Mouse (Mus musculus): ENCODE measurements around the gene Bmp7. TPM values are rescaled to one million over a fixed set of nuclear protein-coding genes. Genes with fewer than 3 reads are reported as not detected.

Bmp7 gene
- polyA plus RNA-seq, 1 experiment = 25.3 TPM

DNA sequence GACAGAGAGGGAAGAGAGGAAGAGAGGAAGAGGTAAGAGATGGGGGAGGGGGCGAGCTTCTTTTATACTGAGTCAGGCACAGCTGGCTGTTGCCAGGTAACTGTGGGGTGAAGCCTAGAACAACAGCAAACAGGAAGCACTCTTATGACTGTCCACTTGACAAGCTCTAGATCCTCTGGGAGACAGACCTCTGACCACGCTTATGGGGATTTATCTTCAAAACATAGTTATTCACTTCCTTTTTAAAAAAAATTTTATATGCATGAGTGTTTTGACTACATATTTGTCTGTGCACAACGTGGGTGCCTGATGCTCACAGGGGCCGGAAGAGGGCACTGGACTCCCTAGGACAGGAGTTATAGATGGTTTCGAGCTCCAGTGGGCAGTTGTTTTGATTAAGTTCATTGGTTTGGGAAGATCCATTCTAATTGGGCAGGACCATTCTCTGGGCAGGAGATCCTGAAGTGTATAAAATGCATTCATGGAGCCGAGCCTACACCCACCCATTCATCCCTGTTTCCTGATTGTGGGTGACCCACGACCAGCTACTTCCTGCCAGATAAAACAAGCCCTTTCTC, 36.6 kb upstream of the Bmp7 start:
- H3K4me1 ChIP-seq (replicated peaks; ENCODE audit: control insufficient read depth, insufficient read depth, low read length) = peaks cover 43% of the 10 kb centered on the region
- peak overlapping the region; percentile 98 for H3K27ac ChIP-seq (ENCODE audit: control insufficient read depth, insufficient read depth, low read length)
- no peaks in the 10 kb centered on the region for H3K27me3 ChIP-seq (ENCODE audit: control insufficient read depth, insufficient read depth, low read length)
- no peaks in the 10 kb centered on the region for H3K36me3 ChIP-seq (ENCODE audit: control insufficient read depth, insufficient read depth, low read length)
- TF ChIP-seq POLR2A (IDR thresholded peaks at IDR 0.05; ENCODE audit: control insufficient read depth, extremely low read depth, insufficient read depth, low read length, poor library complexity) = no peak
- no peak for TF ChIP-seq CTCF (IDR thresholded peaks at IDR 0.05; ENCODE audit: borderline replicate concordance, control insufficient read depth, extremely low read depth, insufficient read depth, low read length, poor library complexity)
- peak; percentile 77 for DNase-seq
- H3K4me3 ChIP-seq (ENCODE audit: control insufficient read depth, insufficient read depth, low read length) = peak overlapping the region; percentile 70
- 7% methylated on average over 7 of the region's 7 CpGs for WGBS

DNA sequence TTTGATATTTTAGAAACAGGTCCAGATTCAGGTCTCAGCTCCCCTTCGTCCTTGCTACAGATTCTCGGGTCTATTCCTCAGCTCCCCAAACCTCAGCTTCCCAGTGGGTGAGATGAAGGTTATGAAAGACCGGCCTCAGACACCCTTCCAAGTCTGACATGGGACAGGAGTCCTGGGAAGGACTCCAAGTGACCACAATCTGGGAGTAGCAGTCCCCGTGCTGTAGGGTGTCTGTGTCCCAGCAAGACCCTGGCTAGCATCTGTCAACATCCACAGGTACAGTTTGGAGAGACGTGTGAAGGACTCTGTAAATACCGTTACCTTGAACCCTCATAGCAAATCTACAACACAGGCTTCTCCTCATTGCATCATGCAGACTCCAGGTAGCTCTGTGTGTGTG, 35.0 kb upstream of the Bmp7 start:
- H3K4me3 ChIP-seq (ENCODE audit: control insufficient read depth, insufficient read depth, low read length) = no peak overlapping the region
- DNase-seq = no peak
- peak overlapping the region; percentile 98 for H3K27ac ChIP-seq (ENCODE audit: control insufficient read depth, insufficient read depth, low read length)
- peaks cover 44% of the 10 kb centered on the region for H3K4me1 ChIP-seq (replicated peaks; ENCODE audit: control insufficient read depth, insufficient read depth, low read length)
- no peaks in the 10 kb centered on the region for H3K27me3 ChIP-seq (ENCODE audit: control insufficient read depth, insufficient read depth, low read length)
- no peak for TF ChIP-seq POLR2A (IDR thresholded peaks at IDR 0.05; ENCODE audit: control insufficient read depth, extremely low read depth, insufficient read depth, low read length, poor library complexity)
- no peak for TF ChIP-seq CTCF (IDR thresholded peaks at IDR 0.05; ENCODE audit: borderline replicate concordance, control insufficient read depth, extremely low read depth, insufficient read depth, low read length, poor library complexity)
- whole genome bisulfite sequencing = 86% methylated on average over 6 of the region's 6 CpGs
- no peaks in the 10 kb centered on the region for H3K36me3 ChIP-seq (ENCODE audit: control insufficient read depth, insufficient read depth, low read length)

DNA sequence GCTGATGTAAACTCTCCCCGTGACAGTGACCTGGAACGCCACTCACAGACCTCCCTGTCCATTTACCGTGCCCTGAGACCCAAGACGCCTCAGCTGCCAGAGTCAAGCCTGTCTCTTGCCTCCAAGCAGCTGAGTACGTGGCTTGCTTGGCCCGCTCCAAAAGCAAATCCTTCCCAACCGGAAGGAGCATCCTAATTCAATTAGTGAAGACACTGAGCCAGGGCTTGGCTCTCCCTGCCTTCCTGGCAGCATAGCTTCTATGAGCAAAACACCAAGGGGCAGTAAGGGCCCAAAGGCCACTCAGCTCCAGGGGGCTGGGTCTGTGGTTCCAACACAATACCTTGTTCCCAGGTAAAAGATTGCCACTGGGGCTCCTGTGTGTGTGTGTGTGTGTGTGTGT, 34.6 kb upstream of the Bmp7 start:
- no peaks in the 10 kb centered on the region for H3K36me3 ChIP-seq (ENCODE audit: control insufficient read depth, insufficient read depth, low read length)
- 87% methylated on average over 7 of the region's 7 CpGs for WGBS
- peak overlapping the region; percentile 83 for H3K27ac ChIP-seq (ENCODE audit: control insufficient read depth, insufficient read depth, low read length)
- no peak overlapping the region for H3K4me3 ChIP-seq (ENCODE audit: control insufficient read depth, insufficient read depth, low read length)
- peaks cover 41% of the 10 kb centered on the region for H3K4me1 ChIP-seq (replicated peaks; ENCODE audit: control insufficient read depth, insufficient read depth, low read length)
- no peak for TF ChIP-seq CTCF (IDR thresholded peaks at IDR 0.05; ENCODE audit: borderline replicate concordance, control insufficient read depth, extremely low read depth, insufficient read depth, low read length, poor library complexity)
- no peak for TF ChIP-seq POLR2A (IDR thresholded peaks at IDR 0.05; ENCODE audit: control insufficient read depth, extremely low read depth, insufficient read depth, low read length, poor library complexity)
- no peaks in the 10 kb centered on the region for H3K27me3 ChIP-seq (ENCODE audit: control insufficient read depth, insufficient read depth, low read length)
- no peak for DNase-seq

DNA sequence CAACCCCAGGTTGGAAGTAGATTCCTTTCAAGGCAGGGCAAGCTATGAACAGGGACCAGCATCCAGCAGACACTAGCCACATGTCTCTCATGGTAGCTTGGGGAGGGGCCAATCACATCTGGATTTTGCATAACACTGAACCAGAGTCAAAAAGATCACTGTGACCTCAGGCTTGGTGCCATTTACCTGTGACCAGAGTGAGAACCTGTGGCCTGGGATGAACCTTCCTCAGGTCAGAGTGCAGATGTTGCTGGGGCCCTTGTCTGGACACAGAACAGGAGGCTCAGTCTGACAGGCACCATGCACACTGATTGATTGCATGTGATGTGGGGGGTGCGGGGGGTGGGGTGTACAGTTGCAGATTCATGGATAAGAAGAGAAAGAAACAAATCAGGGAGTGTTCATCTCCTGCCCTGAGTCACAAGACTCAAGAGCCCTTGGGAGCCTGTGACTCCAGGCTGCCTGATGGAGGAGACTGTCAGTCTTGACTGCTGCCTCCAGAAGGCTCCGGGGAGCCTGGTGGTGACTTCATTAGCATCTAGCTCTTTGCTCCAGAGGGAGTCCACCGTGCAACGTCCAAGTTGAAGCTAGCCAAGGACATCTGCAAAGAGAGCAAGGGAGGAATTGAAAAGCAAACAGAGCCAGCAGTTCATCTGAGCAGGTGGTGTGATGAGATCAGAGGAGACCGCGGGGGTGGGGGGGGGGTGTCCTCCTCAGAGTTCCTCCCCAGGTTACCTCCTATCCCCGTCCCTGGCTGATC, 33.9 kb upstream of the Bmp7 start:
- DNase-seq = no peak
- no peak for TF ChIP-seq POLR2A (IDR thresholded peaks at IDR 0.05; ENCODE audit: control insufficient read depth, extremely low read depth, insufficient read depth, low read length, poor library complexity)
- TF ChIP-seq CTCF (IDR thresholded peaks at IDR 0.05; ENCODE audit: borderline replicate concordance, control insufficient read depth, extremely low read depth, insufficient read depth, low read length, poor library complexity) = no peak
- H3K36me3 ChIP-seq (ENCODE audit: control insufficient read depth, insufficient read depth, low read length) = no peaks in the 10 kb centered on the region
- WGBS = 28% methylated on average over 7 of the region's 7 CpGs
- no peaks in the 10 kb centered on the region for H3K27me3 ChIP-seq (ENCODE audit: control insufficient read depth, insufficient read depth, low read length)
- H3K4me1 ChIP-seq (replicated peaks; ENCODE audit: control insufficient read depth, insufficient read depth, low read length) = peaks cover 39% of the 10 kb centered on the region
- H3K27ac ChIP-seq (ENCODE audit: control insufficient read depth, insufficient read depth, low read length) = peak overlapping the region; percentile 84
- H3K4me3 ChIP-seq (ENCODE audit: control insufficient read depth, insufficient read depth, low read length) = no peak overlapping the region

DNA sequence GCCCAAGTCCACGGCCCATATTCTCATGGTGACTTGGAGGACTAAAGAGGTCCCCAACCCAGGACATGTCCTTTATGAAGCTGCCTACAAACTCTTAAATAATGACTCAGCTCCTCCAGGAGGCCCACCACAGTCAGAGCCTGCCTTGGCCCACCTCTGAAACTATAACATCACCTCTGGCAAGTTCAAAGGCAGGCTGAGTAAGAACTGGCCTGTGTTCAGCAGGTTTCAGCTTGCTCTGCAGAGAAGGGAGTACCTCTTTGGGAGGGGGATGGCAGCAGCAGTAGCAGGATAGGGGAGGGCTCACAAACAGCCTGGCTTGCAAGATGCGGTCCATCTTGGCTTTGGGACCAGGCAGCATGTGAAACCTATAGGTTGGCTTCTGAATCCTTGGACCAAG, 31.7 kb upstream of the Bmp7 start:
- DNase-seq = no peak
- 97% methylated on average over 2 of the region's 2 CpGs for WGBS
- no peaks in the 10 kb centered on the region for H3K36me3 ChIP-seq (ENCODE audit: control insufficient read depth, insufficient read depth, low read length)
- peaks cover 38% of the 10 kb centered on the region for H3K4me1 ChIP-seq (replicated peaks; ENCODE audit: control insufficient read depth, insufficient read depth, low read length)
- H3K4me3 ChIP-seq (ENCODE audit: control insufficient read depth, insufficient read depth, low read length) = no peak overlapping the region
- H3K27me3 ChIP-seq (ENCODE audit: control insufficient read depth, insufficient read depth, low read length) = no peaks in the 10 kb centered on the region
- no peak overlapping the region for H3K27ac ChIP-seq (ENCODE audit: control insufficient read depth, insufficient read depth, low read length)
- TF ChIP-seq CTCF (IDR thresholded peaks at IDR 0.05; ENCODE audit: borderline replicate concordance, control insufficient read depth, extremely low read depth, insufficient read depth, low read length, poor library complexity) (no peak), POLR2A (IDR thresholded peaks at IDR 0.05; ENCODE audit: control insufficient read depth, extremely low read depth, insufficient read depth, low read length, poor library complexity) (no peak)

DNA sequence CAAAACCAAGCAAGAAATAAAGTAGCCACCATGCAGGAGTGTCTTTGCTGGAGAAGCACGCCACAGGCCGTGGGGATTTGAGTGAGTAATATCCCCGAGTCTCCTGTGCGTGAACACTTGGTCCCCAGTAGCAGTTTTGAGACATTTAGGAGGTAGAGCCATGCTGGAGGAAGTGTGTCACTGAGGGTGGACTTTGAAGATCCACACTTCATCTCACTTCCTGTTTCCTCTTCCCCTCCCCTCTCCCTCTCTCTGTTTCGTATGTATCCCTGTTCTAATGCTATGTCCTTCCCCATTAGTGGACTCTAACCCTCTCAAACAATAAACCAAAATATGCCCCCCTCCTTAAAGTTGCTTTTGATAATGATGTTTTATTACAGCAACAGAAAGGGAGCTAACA, 26.4 kb upstream of the Bmp7 start:
- no peak for TF ChIP-seq POLR2A (IDR thresholded peaks at IDR 0.05; ENCODE audit: control insufficient read depth, extremely low read depth, insufficient read depth, low read length, poor library complexity)
- TF ChIP-seq CTCF (IDR thresholded peaks at IDR 0.05; ENCODE audit: borderline replicate concordance, control insufficient read depth, extremely low read depth, insufficient read depth, low read length, poor library complexity) = no peak
- Histone ChIP-seq H3K27ac (ENCODE audit: control insufficient read depth, insufficient read depth, low read length) (peak overlapping the region; percentile 64), H3K4me3 (ENCODE audit: control insufficient read depth, insufficient read depth, low read length) (no peak overlapping the region), H3K36me3 (ENCODE audit: control insufficient read depth, insufficient read depth, low read length) (no peaks in the 10 kb centered on the region), H3K4me1 (replicated peaks; ENCODE audit: control insufficient read depth, insufficient read depth, low read length) (peaks cover 12% of the 10 kb centered on the region), H3K27me3 (ENCODE audit: control insufficient read depth, insufficient read depth, low read length) (no peaks in the 10 kb centered on the region)
- DNase-seq = no peak
- WGBS = 53% methylated on average over 5 of the region's 5 CpGs
